Mouse (Mus musculus) CD4-positive naive resting alpha-beta T cell, adult 57 days (primary cell): ENCODE data around the gene Srebf2. TPM values are rescaled to one million over a fixed set of nuclear protein-coding genes. Genes with fewer than 3 reads are reported as not detected.

Experiments
- total RNA-seq: library from RNA; stranded (reverse); gene quantifications from one replicate; pipeline ENCODE4 v1.2.4, GENCODE M21; 2023

Srebf2 gene
- total RNA-seq: 211 TPM

DNA sequence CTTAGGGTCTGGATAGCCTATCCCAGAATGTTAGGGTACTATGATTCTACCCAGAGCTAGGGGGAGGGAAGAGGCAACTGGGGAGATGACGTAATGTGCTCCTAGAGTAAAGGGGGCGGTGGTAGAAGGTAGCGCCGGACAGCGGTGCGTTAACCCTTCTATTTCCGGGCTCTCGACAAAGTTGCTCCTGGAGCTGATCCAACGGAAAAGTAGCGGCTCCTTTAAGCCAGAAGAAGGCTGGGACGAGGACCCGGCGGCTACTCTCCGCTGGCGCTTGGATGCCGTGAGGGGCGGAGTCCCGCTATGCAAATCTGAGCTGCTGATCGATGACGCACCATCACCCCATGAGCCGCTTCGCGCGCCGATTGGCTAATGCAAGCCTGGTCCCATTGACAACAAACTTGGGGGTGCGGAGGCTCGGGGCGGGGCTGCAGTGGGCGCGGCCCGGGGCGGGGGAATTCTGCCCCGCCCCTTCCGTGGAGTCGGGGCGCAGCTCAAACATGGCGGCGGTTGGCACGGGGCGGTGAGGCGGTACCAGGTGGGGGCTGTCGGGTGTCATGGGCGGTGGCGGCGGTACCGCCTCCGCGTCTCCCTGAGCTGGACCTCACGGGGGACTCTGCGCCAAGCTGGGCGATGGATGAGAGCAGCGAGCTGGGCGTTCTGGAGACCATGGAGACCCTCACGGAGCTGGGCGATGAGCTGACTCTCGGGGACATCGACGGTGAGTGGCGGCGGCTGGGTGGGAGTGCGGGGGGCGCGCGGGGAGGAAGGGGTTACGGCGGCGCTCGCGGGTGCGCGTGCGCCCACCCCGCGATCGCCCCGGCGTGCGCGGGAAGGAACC, at the start of gene Srebf2:
Gene Srebf2, plus strand, starts transcription at position 412 of the 841 bp plus-strand sequence.

DNA sequence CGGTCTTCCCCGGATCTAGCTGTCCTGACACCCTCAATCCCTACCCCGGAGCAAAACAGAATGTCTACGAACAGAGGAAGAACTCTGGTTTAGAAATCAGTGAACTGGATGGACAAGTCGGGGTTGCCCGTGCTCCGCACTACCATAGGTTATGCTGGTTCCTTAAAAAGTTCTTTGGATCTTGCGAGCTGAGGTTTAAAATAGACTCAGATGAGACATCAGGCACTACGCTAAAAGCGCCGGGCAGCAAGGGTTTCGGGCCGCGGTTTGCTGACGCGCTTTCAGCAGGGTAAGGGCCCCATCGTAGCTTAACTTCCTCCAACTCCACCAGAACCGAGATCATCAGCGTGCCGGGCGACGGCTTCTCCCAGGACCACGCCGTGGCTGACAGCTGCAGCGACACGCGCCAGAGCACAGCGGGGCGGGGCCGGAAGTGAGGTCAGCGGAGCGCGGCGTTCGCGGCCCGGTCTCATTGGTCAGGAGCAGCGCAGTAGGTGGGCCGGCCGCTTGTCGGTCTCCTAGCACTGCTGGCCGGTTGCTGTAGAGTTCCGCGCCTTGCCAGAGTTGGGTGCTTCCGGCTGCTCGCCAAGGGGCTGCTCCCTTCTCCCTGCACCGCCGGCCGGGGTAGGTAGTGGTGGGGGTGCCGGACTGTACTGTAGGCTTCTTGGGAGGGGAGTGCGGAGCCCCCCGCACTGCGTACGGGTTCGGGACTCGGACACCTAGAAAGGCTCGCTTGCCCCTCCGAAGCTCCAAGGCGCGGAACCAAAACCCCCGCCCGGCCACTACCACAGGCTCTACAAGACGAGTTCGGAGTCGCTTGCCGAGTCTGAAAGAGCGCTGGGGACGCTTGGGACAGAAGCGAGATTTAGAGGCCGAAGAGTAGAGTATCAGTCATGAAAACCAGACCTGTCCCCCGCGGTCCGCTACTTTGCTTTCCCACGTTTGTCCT, 19.3 kb upstream of the Srebf2 start, which contains the start of gene Ccdc134:
Gene Ccdc134, plus strand, starts transcription at position 497 of the 949 bp plus-strand sequence.

DNA sequence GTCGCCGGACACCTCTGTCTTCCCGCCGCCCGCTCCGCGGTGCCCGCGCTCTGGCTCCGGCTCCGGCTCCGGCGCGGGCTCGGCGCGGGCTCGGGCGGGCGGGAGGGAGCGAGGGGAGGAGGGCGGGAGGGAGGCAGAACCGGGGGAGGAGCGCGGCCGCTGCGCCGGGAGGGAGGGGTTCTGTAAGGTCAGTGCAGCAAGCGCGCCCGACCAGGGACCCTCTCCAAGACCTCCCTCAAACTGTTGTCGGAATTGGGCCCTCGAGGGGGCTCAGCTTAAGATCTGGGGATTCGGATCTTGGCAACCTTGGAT, 65.7 kb downstream of the Srebf2 start, which contains the start of gene Shisa8:
Gene Shisa8, minus strand, starts transcription at position 64 of the 312 bp plus-strand sequence.

DNA sequence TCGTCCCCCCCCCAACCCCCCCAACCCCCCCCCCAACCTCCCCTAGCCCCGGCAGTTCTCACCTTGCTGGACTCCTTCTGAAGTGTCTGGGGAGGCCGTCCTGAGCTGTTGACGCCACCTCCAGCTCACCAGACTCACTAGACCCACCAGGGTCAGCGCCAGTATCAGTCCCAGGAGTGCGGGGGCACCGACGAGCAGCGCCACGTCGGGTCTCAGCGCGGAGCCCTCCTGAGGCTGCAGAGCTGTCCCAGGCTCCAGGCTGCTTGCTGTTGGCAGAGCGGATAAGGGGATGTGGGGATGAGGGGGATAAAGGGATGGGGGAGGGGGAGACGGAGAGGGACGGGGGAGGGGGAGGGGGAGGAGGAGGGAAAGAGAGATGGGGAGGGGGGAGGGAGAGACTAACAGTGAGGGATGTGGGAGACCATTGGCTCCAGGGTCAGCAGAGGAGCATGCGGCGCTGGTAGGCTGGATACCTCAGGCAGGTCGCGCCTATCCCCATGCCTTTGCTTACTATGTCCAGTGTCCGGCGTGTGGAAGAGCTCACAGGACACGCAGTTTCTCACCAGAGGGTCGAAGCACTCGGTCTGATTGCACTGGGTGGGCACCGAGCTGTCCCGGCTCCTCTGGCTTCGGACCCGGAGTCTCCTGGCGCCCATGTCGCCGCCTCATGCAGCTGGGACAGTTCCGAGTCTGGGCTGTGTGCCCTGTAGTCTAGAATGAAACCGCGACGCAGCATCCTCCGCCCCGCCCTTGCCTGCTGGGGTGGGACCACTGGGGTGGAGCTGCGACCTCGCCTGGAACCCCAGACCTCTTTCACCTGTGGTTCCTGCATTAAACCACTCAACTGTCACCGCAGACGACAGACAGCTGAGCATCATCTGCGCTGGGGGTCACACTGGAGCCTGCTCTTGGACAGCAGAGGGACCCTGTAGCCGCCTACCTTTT, 76.9 kb downstream of the Srebf2 start, which contains the start of gene Tnfrsf13c:
Gene Tnfrsf13c, minus strand, starts transcription at position 713 of the 945 bp plus-strand sequence.

DNA sequence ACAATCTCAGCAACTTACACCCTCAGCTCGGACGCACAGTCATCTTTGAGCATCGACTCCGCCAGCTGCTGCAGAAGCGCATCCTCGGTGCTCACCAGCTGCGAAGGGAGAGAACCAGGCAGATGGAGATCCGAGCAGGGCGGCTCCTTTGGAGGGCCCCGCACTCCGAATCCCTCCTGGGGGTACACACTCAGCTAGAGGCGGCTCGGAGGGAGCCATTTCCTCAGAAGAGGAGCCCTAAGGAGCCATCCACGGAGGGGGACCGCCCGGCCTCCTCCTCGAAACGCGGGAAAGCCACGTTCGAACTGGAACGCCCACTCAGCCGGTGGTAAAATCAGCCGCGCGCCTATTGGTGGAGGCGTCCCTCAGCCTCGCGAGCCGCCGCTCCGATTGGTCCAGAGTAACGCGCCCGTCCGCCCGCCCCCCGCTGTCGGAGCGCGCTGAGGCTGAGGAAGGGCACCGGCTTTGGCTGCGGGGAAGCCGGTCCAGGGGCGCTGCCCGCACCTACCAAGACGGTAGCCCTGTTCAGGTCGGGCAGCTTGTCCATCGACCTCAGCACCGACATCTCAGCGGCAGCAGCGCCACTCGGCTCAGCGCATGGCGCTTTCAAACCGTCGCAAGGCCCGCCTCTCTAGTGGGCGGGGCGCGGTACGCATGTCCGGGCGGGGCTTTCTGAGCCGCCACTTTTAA, 97.3 kb downstream of the Srebf2 start, which contains the start of gene Cenpm:
Gene Cenpm, minus strand, starts transcription at position 634 of the 690 bp plus-strand sequence.

DNA sequence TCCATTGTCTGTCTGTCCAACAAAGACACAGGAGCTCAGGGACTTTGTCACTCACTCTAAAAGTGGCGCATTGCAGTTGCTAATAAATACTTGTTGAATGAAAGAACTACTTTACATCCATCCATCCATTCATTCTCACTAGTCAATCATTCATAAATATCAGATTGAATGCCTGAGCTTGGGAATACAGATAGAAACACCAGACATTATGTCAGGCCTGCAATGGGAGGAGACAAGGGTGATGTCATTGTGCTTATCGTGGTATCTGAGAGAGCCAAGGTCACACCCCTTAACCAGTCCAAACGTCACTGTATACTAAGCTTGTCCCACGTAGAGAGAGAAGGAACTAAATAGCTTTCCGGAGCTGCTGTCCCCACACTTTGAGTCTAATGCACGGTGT, 105.1 kb downstream of the Srebf2 start, which contains the start of gene 1500009C09Rik:
Gene 1500009C09Rik, plus strand, starts transcription at position 301 of the 400 bp plus-strand sequence.

Other genes starting within 250 kb of the Srebf2 start
- 12.4 TPM for gene Polr3h, start 220.9 kb upstream of the Srebf2 start, total RNA-seq
- not detected for gene Csdc2, start 210.4 kb upstream of the Srebf2 start, total RNA-seq
- gene Pmm1, start 186.3 kb upstream of the Srebf2 start, total RNA-seq: 19.6 TPM
- not detected for gene 1700029P11Rik, start 166.6 kb upstream of the Srebf2 start, total RNA-seq
- 35.7 TPM for gene Xrcc6, start 159.3 kb upstream of the Srebf2 start, total RNA-seq
- gene Desi1, start 113.3 kb upstream of the Srebf2 start, total RNA-seq: 23.9 TPM
- gene Snu13, start 99.6 kb upstream of the Srebf2 start, total RNA-seq: 93.2 TPM
- not detected for gene 4930407I10Rik, start 88.0 kb upstream of the Srebf2 start, total RNA-seq
- not detected for gene Mei1, start 77.2 kb upstream of the Srebf2 start, total RNA-seq
- gene Ccdc134, start 19.3 kb upstream of the Srebf2 start, total RNA-seq: 36.7 TPM
- not detected for gene Shisa8, start 65.6 kb downstream of the Srebf2 start, total RNA-seq
- 9.7 TPM for gene Tnfrsf13c, start 77.2 kb downstream of the Srebf2 start, total RNA-seq
- gene Cenpm, start 97.6 kb downstream of the Srebf2 start, total RNA-seq: not detected
- not detected for gene 1500009C09Rik, start 105.2 kb downstream of the Srebf2 start, total RNA-seq
- not detected for gene Sept3, start 127.7 kb downstream of the Srebf2 start, total RNA-seq
- gene Wbp2nl, start 151.8 kb downstream of the Srebf2 start, total RNA-seq: not detected
- gene Naga, start 191.7 kb downstream of the Srebf2 start, total RNA-seq: 56.1 TPM
- 0.27 TPM for gene Pheta2, start 191.8 kb downstream of the Srebf2 start, total RNA-seq
- gene Smdt1, start 191.8 kb downstream of the Srebf2 start, total RNA-seq: 91.4 TPM
- 113 TPM for gene Ndufa6, start 207.1 kb downstream of the Srebf2 start, total RNA-seq
- gene Cyp2d22, start 233.1 kb downstream of the Srebf2 start, total RNA-seq: 11.1 TPM
- gene Cyp2d11, start 246.8 kb downstream of the Srebf2 start, total RNA-seq: not detected